Mouse (Mus musculus): ENCODE measurements at regions not wholly inside any gene's neighbourhood (a gene's known extent, or its start where the extent isn't known, plus 50 kb on each side); places are given as distances from the start of the nearest gene placed in this dataset.

GRCm38 (mm10) chr2:74416097-74416496 is 163.1 kb downstream of the Lnpk start:
- TF ChIP-seq POLR2A (IDR thresholded peaks at IDR 0.05; ENCODE audit: borderline replicate concordance, extremely low read depth, low read depth, low read length) (no peak), CTCF (IDR thresholded peaks at IDR 0.05; ENCODE audit: insufficient read depth, low read length) (no peak)

Data from lung, adult 2 months (tissue).